Mouse (Mus musculus) adrenal gland, adult (tissue): Measurements from ENCODE around the gene Dock9.
"Not testable (repeated sequence)": the region's sequence is repeated elsewhere in the genome, so short reads cannot be mapped to it uniquely, and the experiment has no call there.

Source experiments
- DNase-seq, 2 experiments: peaks; one replicate each; pipeline ENCODE4 v3.0.0; 2022 to 2023; ENCODE audit warnings: low spot score in 1 of 2; ENCODE audit not compliant: inconsistent age in 2 of 2

Dock9 gene

GRCm38 (mm10) chr14:121706482-121706901 lies 91.1 kb downstream of the Dock9 start:
- no peak for DNase-seq

- DNase-seq: no peak
Measured at GRCm38 (mm10) chr14:121705644-121706043, 92.0 kb downstream of the Dock9 start.

DNA sequence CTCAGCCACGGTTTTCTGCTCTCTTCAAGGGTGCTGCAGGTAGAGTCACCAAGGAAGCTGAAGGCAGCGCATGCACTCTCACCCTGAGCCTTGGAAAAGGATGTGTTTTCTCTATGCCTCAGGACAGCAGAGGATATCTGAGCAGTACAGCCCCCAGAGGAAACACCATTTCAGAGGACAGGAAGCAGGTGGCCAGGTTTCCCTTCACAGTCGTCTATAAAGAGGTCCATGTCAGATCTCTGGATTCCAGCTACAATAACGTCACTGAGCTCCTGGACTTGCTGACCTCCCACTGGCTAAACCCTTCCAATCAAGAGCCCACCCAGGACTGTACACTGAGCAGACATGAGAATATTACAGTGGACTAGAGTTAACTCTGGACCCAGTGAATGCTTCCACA lies 95.1 kb downstream of the Dock9 start:
- DNase-seq: no peak

DNA sequence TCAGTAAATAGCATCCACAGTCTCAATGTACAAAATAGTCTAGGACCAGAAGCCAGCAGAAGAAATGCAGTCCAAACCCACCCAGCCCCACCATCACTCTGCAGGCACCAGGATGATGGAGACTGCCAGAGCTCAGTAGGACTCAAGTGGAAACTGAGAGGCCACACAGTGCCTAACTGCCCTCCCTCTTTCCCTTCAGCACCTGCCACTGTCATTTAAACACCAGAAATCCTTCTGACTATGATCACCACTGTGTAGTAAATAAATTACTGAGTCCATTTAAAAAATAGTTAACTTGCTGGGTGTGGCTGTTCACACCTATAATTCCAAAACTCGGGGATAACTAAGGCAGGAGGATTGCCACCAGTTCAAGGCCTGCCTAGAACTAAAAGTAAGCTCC lies 97.6 kb downstream of the Dock9 start:
- DNase-seq: no peak

DNA sequence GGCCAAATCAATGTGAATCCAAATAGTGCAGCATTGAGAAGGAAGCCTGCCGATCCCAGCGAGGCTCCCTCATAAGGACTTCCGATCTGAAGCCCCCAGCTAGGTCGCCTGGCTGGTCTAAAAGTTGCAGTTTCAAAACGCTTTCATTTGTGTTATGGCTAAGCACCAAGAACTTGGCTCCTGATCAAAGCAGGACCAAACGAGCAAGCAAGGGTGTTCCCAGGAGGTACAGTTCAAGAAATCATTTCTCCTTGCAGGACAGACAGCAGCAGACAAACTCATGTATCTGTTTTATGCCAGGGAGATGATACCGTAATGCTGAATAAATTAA lies 99.1 kb downstream of the Dock9 start:
- no peak for DNase-seq

- DNase-seq: peak; percentile 66 to 88
Measured at GRCm38 (mm10) chr14:121697709-121698619, 99.7 kb downstream of the Dock9 start.

DNA sequence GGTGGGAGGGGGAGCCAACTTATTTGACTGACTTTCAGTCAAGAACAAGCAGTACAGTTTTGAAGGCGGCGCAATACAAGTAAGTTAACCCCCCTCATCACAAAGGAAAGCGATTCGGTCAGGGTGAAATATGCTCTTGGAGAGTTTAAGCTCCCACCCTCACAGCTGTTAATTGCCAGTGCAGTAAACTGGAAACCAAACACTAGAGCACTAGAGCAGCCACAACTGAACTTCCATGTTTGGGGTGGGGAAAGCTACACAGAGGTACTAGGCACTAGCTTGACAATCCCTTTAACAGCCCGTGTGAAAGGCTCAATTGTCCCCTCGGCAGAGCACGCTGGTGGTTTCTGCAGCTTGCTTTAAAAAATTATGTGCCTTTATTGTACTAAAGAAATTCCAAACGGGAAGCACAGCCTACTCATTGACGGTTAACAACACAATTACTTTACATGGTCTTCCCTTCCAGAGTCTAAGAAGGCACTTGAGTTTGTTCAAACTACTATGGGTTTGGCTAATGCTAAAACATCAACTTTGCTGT lies 100.4 kb downstream of the Dock9 start:
- DNase-seq: no peak

GRCm38 (mm10) chr14:121696429-121697118 lies 101.1 kb downstream of the Dock9 start:
- no peak for DNase-seq

- DNase-seq: no peak
Measured at GRCm38 (mm10) chr14:121694706-121695105, 102.9 kb downstream of the Dock9 start.

GRCm38 (mm10) chr14:121693991-121694594 lies 103.5 kb downstream of the Dock9 start:
- peak in 1 of 2 experiments; percentile 41 for DNase-seq

DNA sequence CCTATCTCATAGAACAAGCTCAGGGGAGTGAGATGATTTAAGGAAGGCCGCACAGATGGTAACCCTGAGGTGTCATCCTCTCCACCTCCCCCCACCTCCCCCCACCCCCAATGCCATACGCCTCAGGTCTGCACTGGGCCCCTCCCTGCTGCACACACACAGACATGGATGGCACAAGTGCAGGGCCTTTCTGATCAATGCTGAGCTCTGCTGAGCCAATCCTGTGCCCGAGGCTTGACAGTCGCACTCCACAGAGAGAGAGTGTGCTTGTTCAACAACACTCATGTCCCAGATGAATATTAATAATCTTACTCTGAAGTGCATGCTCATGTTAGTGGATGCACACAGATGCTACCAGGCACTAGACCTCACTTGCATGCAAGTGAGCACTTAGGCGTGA lies 108.0 kb downstream of the Dock9 start:
- DNase-seq: not testable (repeated sequence)

DNA sequence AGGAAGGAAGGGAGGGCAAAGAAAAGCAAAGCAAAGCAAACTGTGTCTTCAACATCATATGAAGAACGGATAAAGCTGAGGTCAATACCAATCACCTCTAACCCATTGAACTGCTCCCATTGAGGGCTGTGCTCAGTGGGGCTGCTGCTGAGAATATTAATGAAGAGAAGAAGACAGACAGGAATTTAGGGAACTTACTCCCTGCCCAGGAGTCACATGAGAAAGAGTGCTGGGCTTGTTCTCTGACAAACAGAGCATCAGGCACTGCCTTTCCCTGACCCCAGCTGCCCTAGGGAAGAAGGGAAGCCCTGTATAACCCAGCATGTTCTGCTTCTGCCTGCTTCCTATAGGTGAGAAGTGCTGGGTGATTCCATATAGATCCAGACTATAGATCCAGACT lies 109.5 kb downstream of the Dock9 start:
- no peak for DNase-seq

DNA sequence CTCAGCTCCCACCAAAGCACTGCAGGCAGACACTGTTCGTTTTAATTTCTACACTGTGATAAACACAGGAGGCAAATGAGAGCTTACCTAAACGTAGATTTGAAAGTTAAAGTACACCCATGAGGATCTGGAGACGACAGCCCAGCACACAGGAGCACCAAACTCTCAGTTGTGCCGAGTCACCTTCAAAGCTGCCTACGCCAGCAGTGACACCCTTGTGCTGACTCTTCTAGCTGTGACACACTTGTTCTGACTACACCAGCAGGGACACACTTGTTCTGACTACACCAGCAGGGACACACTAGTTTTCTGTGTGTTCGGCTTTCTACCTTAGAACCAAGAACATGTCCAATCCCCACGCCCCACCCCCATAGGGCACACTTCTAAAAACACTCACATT lies 110.4 kb downstream of the Dock9 start:
- no peak for DNase-seq

DNA sequence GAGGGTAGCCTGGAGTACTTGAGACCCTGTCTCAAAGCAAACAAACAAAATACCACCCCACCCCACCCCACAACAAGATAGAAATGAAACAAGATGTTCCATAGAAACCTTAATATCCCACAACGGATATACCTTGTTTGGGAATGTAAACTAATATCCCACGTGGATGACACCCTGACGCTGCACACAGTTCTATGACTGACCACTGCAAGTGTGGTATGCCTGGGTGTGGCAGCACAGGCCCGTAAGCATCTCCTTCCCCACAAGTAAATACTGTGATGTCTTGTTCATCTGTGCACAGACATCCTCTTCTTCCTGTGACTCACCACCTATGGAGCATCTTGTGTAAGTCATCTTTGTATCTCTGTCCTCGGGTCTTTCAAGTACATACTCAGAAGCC lies 118.7 kb downstream of the Dock9 start:
- DNase-seq: no peak

- DNase-seq: peak in 1 of 2 experiments; percentile 49
Measured at GRCm38 (mm10) chr14:121678445-121678844, 119.2 kb downstream of the Dock9 start.

DNA sequence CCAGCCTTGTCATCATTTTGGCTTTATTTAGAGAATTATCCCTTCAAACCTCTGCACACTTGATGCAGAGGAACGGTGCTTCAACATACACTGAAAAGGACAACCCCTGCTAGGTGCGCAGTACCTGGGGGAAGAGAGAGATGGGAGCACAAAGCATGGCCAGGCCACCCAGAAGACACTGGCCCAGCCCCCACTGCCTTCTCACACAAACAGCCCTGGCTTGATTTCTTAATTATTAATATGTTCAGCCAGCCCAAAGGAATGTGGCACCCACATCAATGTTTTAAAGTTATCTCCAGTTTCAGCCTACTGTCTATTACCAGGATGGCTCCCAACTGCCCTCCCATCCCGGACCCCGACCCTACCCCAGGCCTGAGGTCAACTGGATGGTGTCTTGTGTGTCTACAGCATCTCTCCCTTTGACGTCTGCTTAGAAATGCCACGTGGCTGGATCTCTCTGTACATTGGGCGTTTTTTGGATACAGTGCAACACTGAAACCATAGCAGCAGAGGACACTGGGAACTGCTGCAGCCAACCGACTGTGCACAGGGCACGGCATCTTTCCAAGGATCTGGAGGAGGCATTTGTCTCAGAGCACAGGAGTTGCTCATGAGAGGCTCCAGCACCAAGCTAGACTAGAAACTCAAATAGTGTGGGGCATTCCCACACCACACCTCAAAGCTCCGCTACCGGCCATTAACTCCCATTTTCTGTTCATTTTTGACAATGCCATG lies 120.9 kb downstream of the Dock9 start:
- DNase-seq: no peak

GRCm38 (mm10) chr14:121676121-121676591 lies 121.5 kb downstream of the Dock9 start:
- DNase-seq: peak; percentile 26 to 70

DNA sequence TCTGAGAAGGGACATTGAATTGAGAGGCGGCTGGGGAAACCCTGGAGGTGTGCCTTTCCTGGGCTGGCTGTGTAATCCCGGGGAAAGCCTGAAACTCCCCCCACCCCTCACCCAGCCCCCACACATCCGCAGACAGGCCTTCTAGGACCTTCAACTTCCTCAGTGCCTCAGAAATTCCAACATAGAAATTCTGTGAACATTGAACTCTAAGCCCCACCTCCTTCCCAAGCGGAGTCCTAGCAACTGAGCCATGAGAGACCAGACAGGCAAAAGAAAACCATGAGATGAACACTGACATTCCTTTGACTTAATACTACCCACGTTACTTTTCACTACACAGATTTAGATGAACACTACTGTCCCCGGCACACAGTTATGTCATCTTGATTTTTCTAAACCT lies 122.1 kb downstream of the Dock9 start:
- DNase-seq: peak; percentile 27 to 75

DNA sequence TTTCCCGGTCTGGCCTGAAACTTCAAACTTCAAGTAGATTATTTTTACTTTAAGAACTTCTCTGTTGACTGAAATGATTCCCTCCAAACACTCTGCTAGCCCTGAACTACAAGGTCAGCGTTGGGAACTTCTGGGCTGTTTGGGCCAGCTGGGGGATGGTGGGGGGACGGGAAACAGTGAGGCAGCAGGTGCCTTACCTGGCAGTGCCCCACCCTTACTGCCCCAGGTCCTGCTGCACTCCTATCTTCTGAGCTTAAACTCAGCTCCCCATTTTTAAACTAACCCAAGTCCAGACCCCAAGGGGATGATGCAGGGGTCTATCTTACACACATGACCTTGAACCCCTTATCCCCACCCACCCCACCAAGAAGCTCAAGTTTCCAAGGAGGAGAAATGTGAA lies 122.5 kb downstream of the Dock9 start:
- DNase-seq: peak in 1 of 2 experiments; percentile 42

DNA sequence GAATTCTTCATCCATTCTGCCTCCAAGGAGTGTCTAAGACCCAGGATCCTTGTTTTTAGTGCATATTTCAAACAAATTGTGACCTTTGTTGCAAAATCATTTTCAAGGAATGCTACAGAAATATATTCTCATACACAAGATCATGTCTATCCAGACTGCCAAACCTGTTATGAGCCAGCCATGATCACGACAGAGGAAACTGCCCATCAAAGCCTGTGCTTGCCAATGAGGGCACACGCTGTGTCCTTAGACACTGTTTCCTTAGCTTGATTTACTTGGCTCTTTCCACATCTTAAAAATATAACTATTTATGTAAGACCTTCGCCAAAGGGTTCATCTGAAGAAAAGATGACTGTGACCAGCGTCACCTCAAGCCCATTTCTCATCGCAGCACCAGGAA lies 127.6 kb downstream of the Dock9 start:
- DNase-seq: peak in 1 of 2 experiments; percentile 42
